Mouse (Mus musculus) lung, adult 2 months (tissue): ENCODE results near the gene Mefv.

Source experiments
- CTCF ChIP-seq: fragments of 200-500 bp; IDR thresholded peaks from 2 replicates; pipeline ENCODE4 v1.5.1; 2011; ENCODE audit warnings: mild to moderate bottlenecking, low read length, control low read depth; ENCODE audit not compliant: insufficient read depth
- POLR2A ChIP-seq: fragments of 200-500 bp; IDR thresholded peaks from 2 replicates; pipeline ENCODE4 v1.6.1; 2011; ENCODE audit warnings: low read depth, mild to moderate bottlenecking, control low read depth, low read length, borderline replicate concordance; ENCODE audit errors: extremely low read depth

DNA sequence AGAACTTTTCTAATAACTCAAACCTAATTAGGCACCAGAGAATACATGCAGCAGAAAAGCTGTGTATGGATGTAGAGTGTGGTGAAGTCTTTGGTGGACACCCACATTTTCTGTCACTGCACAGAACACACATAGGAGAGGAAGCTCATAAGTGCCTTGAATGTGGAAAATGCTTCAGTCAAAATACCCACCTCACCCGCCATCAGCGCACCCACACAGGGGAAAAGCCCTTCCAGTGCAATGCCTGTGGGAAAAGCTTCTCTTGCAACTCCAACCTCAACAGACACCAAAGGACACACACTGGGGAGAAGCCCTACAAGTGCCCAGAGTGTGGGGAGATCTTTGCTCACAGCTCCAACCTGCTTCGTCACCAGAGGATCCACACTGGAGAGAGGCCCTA is 31.1 kb upstream of the Mefv start:
- no peak for TF ChIP-seq CTCF
- TF ChIP-seq POLR2A, result no peak
